In the genomic region with DNA sequence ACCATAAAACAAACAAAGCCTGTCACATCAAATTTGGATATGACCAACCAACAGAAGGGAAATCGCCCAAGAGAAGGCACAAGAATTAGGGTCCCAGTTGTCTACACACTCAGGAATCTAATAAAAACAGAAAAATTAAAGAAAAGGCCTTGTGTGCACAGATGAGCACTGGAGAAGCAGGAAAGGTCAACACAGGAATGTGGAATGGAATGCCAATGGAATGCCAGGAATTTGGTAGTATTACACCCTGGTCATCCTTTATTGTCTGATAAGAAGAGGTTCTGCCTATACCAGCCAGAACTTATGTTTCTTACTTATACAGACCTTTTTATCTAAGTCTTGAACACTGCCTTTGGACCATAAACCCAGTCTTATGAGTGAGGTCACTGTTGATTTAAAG, we compare ENCODE assay signal across 23 mouse cellular contexts.
"Had no signal": no experiment of that assay in that cellular context is flagged by ENCODE, and none has a peak within 500 bp of the region (broad histone marks: within the 10 kb centered on the region; RNA-seq: fewer than 3 reads in every experiment).

No protein-coding gene starts in this region.

- H3K9ac ChIP-seq: limb, embryonic 12.5 days; limb, embryonic 15.5 days; liver, embryonic 14.5 days; liver, postnatal 0 days; lung, embryonic 14.5 days; midbrain, embryonic 13.5 days; neural tube, embryonic 12.5 days; neural tube, embryonic 15.5 days had no signal

- H3K4me1 ChIP-seq: limb, embryonic 12.5 days; limb, embryonic 15.5 days; midbrain, embryonic 10.5 days; midbrain, embryonic 13.5 days; neural tube, embryonic 12.5 days; neural tube, embryonic 15.5 days had no signal

- H3K9me3 ChIP-seq: limb, embryonic 12.5 days; limb, embryonic 15.5 days; midbrain, embryonic 10.5 days; midbrain, embryonic 13.5 days; neural tube, embryonic 12.5 days; neural tube, embryonic 15.5 days had no signal

- H3K36me3 ChIP-seq: limb, embryonic 12.5 days; limb, embryonic 15.5 days; midbrain, embryonic 10.5 days; midbrain, embryonic 13.5 days; neural tube, embryonic 12.5 days; neural tube, embryonic 15.5 days had no signal

- ATAC-seq: liver, postnatal 0 days; lung, postnatal 0 days; midbrain, embryonic 13.5 days had no signal

- H3K4me2 ChIP-seq: limb, embryonic 12.5 days; limb, embryonic 15.5 days; liver, embryonic 11.5 days; lung, embryonic 14.5 days; midbrain, embryonic 13.5 days; neural tube, embryonic 12.5 days; neural tube, embryonic 15.5 days had no signal

- DNase-seq: kidney, adult 9 months; kidney, postnatal 10 days; kidney, postnatal 36 days; left cerebral cortex, postnatal 4 days; liver, postnatal 0 days; lung, embryonic 14.5 days; right cerebral cortex, adult 18-20 months; right cerebral cortex, postnatal 14 days; right cerebral cortex, postnatal 4 days; thymus, adult 2 months; thymus, postnatal 14 days; thymus, postnatal 4 days had no signal

- H3K27me3 ChIP-seq: limb, embryonic 12.5 days; limb, embryonic 15.5 days; midbrain, embryonic 13.5 days; neural tube, embryonic 12.5 days; neural tube, embryonic 15.5 days had no signal

- H3K27ac ChIP-seq: limb, embryonic 12.5 days; limb, embryonic 15.5 days; liver, embryonic 14.5 days; macrophage; midbrain, embryonic 10.5 days; midbrain, embryonic 13.5 days; neural tube, embryonic 12.5 days; neural tube, embryonic 15.5 days; stomach, postnatal 0 days had no signal

- H3K4me3 ChIP-seq: limb, embryonic 12.5 days; limb, embryonic 15.5 days; midbrain, embryonic 10.5 days; midbrain, embryonic 13.5 days; neural tube, embryonic 12.5 days; neural tube, embryonic 15.5 days had no signal
